Mouse (Mus musculus): ENCODE results near the gene Plgrkt.

DNA sequence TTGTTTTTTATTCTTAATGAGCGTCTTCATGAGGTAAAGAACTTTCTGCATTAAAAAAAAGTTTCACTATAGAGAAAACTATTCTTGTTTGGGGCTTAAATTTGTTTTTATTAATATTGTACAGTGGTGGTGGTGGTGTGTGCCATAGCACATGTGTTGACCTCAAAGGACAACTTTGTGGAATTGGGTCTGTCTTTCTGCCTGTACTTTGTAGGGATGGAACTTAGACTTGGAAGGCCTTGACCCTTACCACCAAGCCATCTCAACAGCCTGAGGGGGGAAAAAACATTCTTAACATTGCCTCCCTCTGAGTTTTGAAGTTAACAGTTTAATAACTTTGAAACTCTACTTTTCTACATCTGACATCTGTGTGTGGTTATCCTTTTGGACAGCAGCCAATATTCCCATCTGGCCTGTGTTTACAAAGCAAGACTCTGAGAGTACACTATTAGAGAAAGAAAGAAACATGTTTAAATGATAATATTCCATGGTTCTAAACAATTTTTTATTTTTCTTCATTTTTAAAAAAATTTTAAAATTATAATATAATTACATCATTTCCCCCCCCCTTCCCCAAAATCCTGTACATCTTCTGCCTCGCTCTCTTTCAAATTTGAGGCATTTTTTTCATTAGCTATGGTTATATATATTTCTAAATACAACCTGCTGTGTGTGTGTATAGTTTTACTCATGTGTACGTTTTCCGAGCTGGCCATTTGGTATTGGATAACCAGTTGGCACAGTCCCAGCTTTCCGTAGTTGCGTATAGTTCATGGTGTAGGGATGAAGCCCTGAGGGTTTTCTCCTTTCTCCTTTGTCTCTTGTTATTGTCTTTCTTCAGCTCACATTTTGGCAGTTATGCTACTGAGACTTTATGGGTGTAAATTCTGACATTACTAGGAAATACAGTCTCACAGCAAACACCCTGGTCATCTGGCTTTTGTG, 45.6 kb upstream of the Plgrkt start:
- no peak for TF ChIP-seq CTCF (IDR thresholded peaks at IDR 0.05; ENCODE audit: low read depth)
- no peak for TF ChIP-seq EP300 (IDR thresholded peaks at IDR 0.05; ENCODE audit: low read depth)

Measured in heart, postnatal 0 days (tissue).